Mouse (Mus musculus): ENCODE results near the gene Speer4e.
"Not testable (repeated sequence)": the region's sequence is repeated elsewhere in the genome, so short reads cannot be mapped to it uniquely, and the experiment has no call there.

Speer4e gene

GRCm38 (mm10) chr5:14938329-14938728 lies at the start of gene Speer4e:
Speer4e (minus strand) TSS chr5:14938429.
- DNase-seq (ENCODE audit: low spot score) = not testable (repeated sequence)

- DNase-seq (ENCODE audit: low spot score) = not testable (repeated sequence)
These were observed 48.6 kb upstream of the Speer4e start for GRCm38 (mm10) chr5:14986649-14987387.

- not testable (repeated sequence) for DNase-seq (ENCODE audit: low spot score)
These were observed 40.6 kb upstream of the Speer4e start, which contains the start of gene Gm10354 for GRCm38 (mm10) chr5:14978835-14979234. Gm10354 (minus strand) TSS chr5:14978935.

GRCm38 (mm10) chr5:14977368-14977767 lies 39.1 kb upstream of the Speer4e start:
- not testable (repeated sequence) for DNase-seq (ENCODE audit: low spot score)

- not testable (repeated sequence) for DNase-seq (ENCODE audit: low spot score)
These were observed 37.1 kb upstream of the Speer4e start for GRCm38 (mm10) chr5:14975294-14975693.

- DNase-seq (ENCODE audit: low spot score) = not testable (repeated sequence)
These were observed 34.6 kb upstream of the Speer4e start for GRCm38 (mm10) chr5:14972841-14973240.

- peak; percentile 1 for DNase-seq (ENCODE audit: low spot score)
These were observed 25.6 kb upstream of the Speer4e start for GRCm38 (mm10) chr5:14963821-14964220.

- not testable (repeated sequence) for DNase-seq (ENCODE audit: low spot score)
These were observed 23.3 kb upstream of the Speer4e start for GRCm38 (mm10) chr5:14961502-14961901.

GRCm38 (mm10) chr5:14955928-14956706 lies 17.9 kb upstream of the Speer4e start:
- DNase-seq (ENCODE audit: low spot score) = not testable (repeated sequence)

- DNase-seq (ENCODE audit: low spot score) = not testable (repeated sequence)
These were observed 15.4 kb upstream of the Speer4e start for GRCm38 (mm10) chr5:14953587-14953986.

GRCm38 (mm10) chr5:14952749-14953148 lies 14.5 kb upstream of the Speer4e start:
- not testable (repeated sequence) for DNase-seq (ENCODE audit: low spot score)

- not testable (repeated sequence) for DNase-seq (ENCODE audit: low spot score)
These were observed 13.6 kb upstream of the Speer4e start for GRCm38 (mm10) chr5:14951822-14952221.

- DNase-seq (ENCODE audit: low spot score) = peak; percentile 2
These were observed 9.4 kb upstream of the Speer4e start for GRCm38 (mm10) chr5:14947482-14948198.

GRCm38 (mm10) chr5:14945524-14945923 lies 7.3 kb upstream of the Speer4e start:
- not testable (repeated sequence) for DNase-seq (ENCODE audit: low spot score)

- not testable (repeated sequence) for DNase-seq (ENCODE audit: low spot score)
These were observed 2.8 kb upstream of the Speer4e start for GRCm38 (mm10) chr5:14941043-14941442.

- not testable (repeated sequence) for DNase-seq (ENCODE audit: low spot score)
These were observed 4.5 kb downstream of the Speer4e start for GRCm38 (mm10) chr5:14933721-14934120.

- peak; percentile 22 for DNase-seq (ENCODE audit: low spot score)
These were observed 11.2 kb downstream of the Speer4e start for GRCm38 (mm10) chr5:14927047-14927446.

GRCm38 (mm10) chr5:14914799-14915198 lies 23.4 kb downstream of the Speer4e start, which contains the start of gene Gm9758:
Gm9758 (minus strand) TSS chr5:14914899.
- not testable (repeated sequence) for DNase-seq (ENCODE audit: low spot score)

- not testable (repeated sequence) for DNase-seq (ENCODE audit: low spot score)
These were observed 23.9 kb downstream of the Speer4e start for GRCm38 (mm10) chr5:14914361-14914760.

- DNase-seq (ENCODE audit: low spot score) = peak; percentile 3
These were observed 34.7 kb downstream of the Speer4e start for GRCm38 (mm10) chr5:14903539-14903938.

- no peak for DNase-seq (ENCODE audit: low spot score)
These were observed 46.0 kb downstream of the Speer4e start for GRCm38 (mm10) chr5:14892242-14892641.

GRCm38 (mm10) chr5:14885291-14885690 lies 52.9 kb downstream of the Speer4e start:
- DNase-seq (ENCODE audit: low spot score) = not testable (repeated sequence)
